Mouse (Mus musculus) layer of hippocampus, adult 9-11 months (tissue): ENCODE data around the gene Igsf3.

Experiments
- DNase-seq: peaks from one replicate; pipeline ENCODE4 v3.0.0; 2022

Gene Igsf3

GRCm38 (mm10) chr3:101509707-101510544 is 133.0 kb downstream of the Igsf3 start:
- DNase-seq, result no peak

GRCm38 (mm10) chr3:101510632-101511031 is 133.7 kb downstream of the Igsf3 start:
- no peak for DNase-seq
